24 mouse cellular contexts compared by ENCODE assay signal in the genomic region with DNA sequence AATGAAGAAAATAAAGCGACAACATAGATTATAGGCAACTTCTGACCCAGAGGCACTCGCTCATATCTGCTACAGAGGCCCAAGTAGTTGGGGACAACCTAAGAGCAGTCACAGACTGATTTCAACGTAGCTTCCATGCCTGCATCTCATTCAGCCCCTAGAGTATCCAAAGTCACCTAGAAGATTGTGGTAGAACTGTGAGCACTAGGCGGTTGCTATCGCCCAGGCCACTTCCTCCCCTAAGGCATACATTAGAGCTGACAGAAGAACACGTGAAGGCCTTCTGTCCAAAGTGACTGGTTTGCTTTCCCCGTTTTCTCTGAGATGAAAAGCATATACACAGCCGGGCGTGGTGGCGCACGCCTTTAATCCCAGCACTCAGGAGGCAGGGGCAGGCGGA. TPM values are rescaled to one million over a fixed set of nuclear protein-coding genes. Genes with fewer than 3 reads are reported as not detected.
"Had no signal": no experiment of that assay in that cellular context is flagged by ENCODE, and none has a peak within 500 bp of the region (broad histone marks: within the 10 kb centered on the region; RNA-seq: fewer than 3 reads in every experiment).

No protein-coding gene starts in this region.

- H3K4me3 ChIP-seq: gastrocnemius, adult 2 months; heart, embryonic 12.5 days; hindbrain, embryonic 12.5 days; kidney, embryonic 15.5 days; limb, embryonic 12.5 days had no signal

- H3K9me3 ChIP-seq: heart, embryonic 10.5 days; heart, embryonic 12.5 days; hindbrain, embryonic 10.5 days; hindbrain, embryonic 12.5 days; kidney, embryonic 15.5 days; limb, embryonic 10.5 days; limb, embryonic 12.5 days had no signal

- ATAC-seq: hindbrain, postnatal 0 days; intestine, embryonic 16.5 days had no signal

- H3K9ac ChIP-seq: hindbrain, embryonic 12.5 days; hindbrain, embryonic 14.5 days; kidney, embryonic 15.5 days; limb, embryonic 12.5 days had no signal

- DNase-seq: gastrocnemius, adult 2 months; gastrocnemius, postnatal 10 days; gastrocnemius, postnatal 25 days; heart, adult 18-20 months; heart, postnatal 10 days; heart, postnatal 4 days; kidney, adult 11 months; kidney, adult 2 months; kidney, adult 9 months; kidney, postnatal 14 days; kidney, postnatal 36 days; layer of hippocampus, adult 9-11 months; layer of hippocampus, postnatal 36 days had no signal

- H3K4me2 ChIP-seq: heart, embryonic 12.5 days; hindbrain, embryonic 12.5 days; hindbrain, embryonic 14.5 days; kidney, embryonic 15.5 days; limb, embryonic 12.5 days had no signal

- H3K27ac ChIP-seq: heart, embryonic 10.5 days; hindbrain, embryonic 10.5 days; hindbrain, embryonic 12.5 days; hindbrain, embryonic 14.5 days; hindbrain, postnatal 0 days; kidney, embryonic 15.5 days; kidney, postnatal 0 days; limb, embryonic 10.5 days; limb, embryonic 12.5 days had no signal

- H3K27me3 ChIP-seq: heart, embryonic 12.5 days; hindbrain, embryonic 12.5 days; kidney, embryonic 15.5 days; limb, embryonic 12.5 days had no signal

RNA-seq across cellular contexts. Expression of gene Asb16, which starts 45.8 kb away (rescaled TPM):
- polyA plus RNA-seq: hindbrain, embryonic 12.5 days; kidney, postnatal 0 days had no signal
